Mouse (Mus musculus): Measurements from ENCODE around the gene Rap1gap. TPM values are rescaled to one million over a fixed set of nuclear protein-coding genes. Genes with fewer than 3 reads are reported as not detected.

Rap1gap gene
- polyA plus RNA-seq, 1 experiment from 2014 or later: 6.1 TPM

- peaks cover 90% of the 10 kb centered on the region for H3K36me3 ChIP-seq
- ATAC-seq (ENCODE audit: extremely low read depth, insufficient number of reproducible peaks, low FRiP score, low TSS enrichment): no peak
- no peak overlapping the region for H3K4me2 ChIP-seq
- H3K9ac ChIP-seq: no peak overlapping the region
- no peaks in the 10 kb centered on the region for H3K9me3 ChIP-seq
- no peaks in the 10 kb centered on the region for H3K27me3 ChIP-seq (replicated peaks)
- no peak overlapping the region for H3K4me3 ChIP-seq
- no peak overlapping the region for H3K27ac ChIP-seq (replicated peaks)
- no peaks in the 10 kb centered on the region for H3K4me1 ChIP-seq
Observed at GRCm38 (mm10) chr4:137646262-137646661, 18.3 kb upstream of the Rap1gap start.

GRCm38 (mm10) chr4:137647648-137648047 lies 16.9 kb upstream of the Rap1gap start:
- Histone ChIP-seq H3K9me3 (no peaks in the 10 kb centered on the region), H3K4me3 (no peak overlapping the region), H3K27ac (replicated peaks) (no peak overlapping the region), H3K4me1 (no peaks in the 10 kb centered on the region), H3K4me2 (no peak overlapping the region), H3K36me3 (peaks cover 99% of the 10 kb centered on the region), H3K9ac (no peak overlapping the region), H3K27me3 (replicated peaks) (no peaks in the 10 kb centered on the region)
- 82% methylated on average over 6 of the region's 6 CpGs for WGBS
- ATAC-seq (ENCODE audit: extremely low read depth, insufficient number of reproducible peaks, low FRiP score, low TSS enrichment): no peak

GRCm38 (mm10) chr4:137648230-137648629 lies 16.3 kb upstream of the Rap1gap start:
- no peaks in the 10 kb centered on the region for H3K4me1 ChIP-seq
- WGBS: 86% methylated on average over 9 of the region's 9 CpGs
- no peak overlapping the region for H3K27ac ChIP-seq (replicated peaks)
- H3K36me3 ChIP-seq: peaks cover 99% of the 10 kb centered on the region
- no peak overlapping the region for H3K4me3 ChIP-seq
- no peak overlapping the region for H3K4me2 ChIP-seq
- no peak overlapping the region for H3K9ac ChIP-seq
- H3K27me3 ChIP-seq (replicated peaks): no peaks in the 10 kb centered on the region
- no peaks in the 10 kb centered on the region for H3K9me3 ChIP-seq
- ATAC-seq (ENCODE audit: extremely low read depth, insufficient number of reproducible peaks, low FRiP score, low TSS enrichment): no peak

GRCm38 (mm10) chr4:137650912-137651311 lies 13.6 kb upstream of the Rap1gap start:
- H3K4me1 ChIP-seq: no peaks in the 10 kb centered on the region
- no peak overlapping the region for H3K4me3 ChIP-seq
- ATAC-seq (ENCODE audit: extremely low read depth, insufficient number of reproducible peaks, low FRiP score, low TSS enrichment): no peak
- no peak overlapping the region for H3K4me2 ChIP-seq
- H3K27me3 ChIP-seq (replicated peaks): no peaks in the 10 kb centered on the region
- WGBS: 86% methylated on average over 5 of the region's 5 CpGs
- no peak overlapping the region for H3K9ac ChIP-seq
- H3K9me3 ChIP-seq: no peaks in the 10 kb centered on the region
- H3K36me3 ChIP-seq: peaks cover 97% of the 10 kb centered on the region
- no peak overlapping the region for H3K27ac ChIP-seq (replicated peaks)

GRCm38 (mm10) chr4:137652835-137653346 lies 11.6 kb upstream of the Rap1gap start:
- peaks cover 98% of the 10 kb centered on the region for H3K36me3 ChIP-seq
- H3K9ac ChIP-seq: no peak overlapping the region
- no peaks in the 10 kb centered on the region for H3K27me3 ChIP-seq (replicated peaks)
- no peak overlapping the region for H3K4me3 ChIP-seq
- no peak overlapping the region for H3K27ac ChIP-seq (replicated peaks)
- H3K4me2 ChIP-seq: no peak overlapping the region
- H3K4me1 ChIP-seq: no peaks in the 10 kb centered on the region
- no peak for ATAC-seq (ENCODE audit: extremely low read depth, insufficient number of reproducible peaks, low FRiP score, low TSS enrichment)
- H3K9me3 ChIP-seq: no peaks in the 10 kb centered on the region
- whole genome bisulfite sequencing: 90% methylated on average over 5 of the region's 5 CpGs

GRCm38 (mm10) chr4:137655241-137656031 lies 9.1 kb upstream of the Rap1gap start:
- Histone ChIP-seq H3K9me3 (no peaks in the 10 kb centered on the region), H3K4me2 (no peak overlapping the region), H3K36me3 (peaks cover 80% of the 10 kb centered on the region), H3K27me3 (replicated peaks) (no peaks in the 10 kb centered on the region), H3K4me3 (no peak overlapping the region), H3K9ac (no peak overlapping the region), H3K27ac (replicated peaks) (no peak overlapping the region), H3K4me1 (peaks cover 4% of the 10 kb centered on the region)
- 88% methylated on average over 18 of the region's 18 CpGs for WGBS
- no peak for ATAC-seq (ENCODE audit: extremely low read depth, insufficient number of reproducible peaks, low FRiP score, low TSS enrichment)

- no peak for ATAC-seq (ENCODE audit: extremely low read depth, insufficient number of reproducible peaks, low FRiP score, low TSS enrichment)
- H3K4me2 ChIP-seq: no peak overlapping the region
- WGBS: 90% methylated on average over 8 of the region's 8 CpGs
- H3K27me3 ChIP-seq (replicated peaks): no peaks in the 10 kb centered on the region
- no peaks in the 10 kb centered on the region for H3K9me3 ChIP-seq
- H3K27ac ChIP-seq (replicated peaks): no peak overlapping the region
- H3K4me1 ChIP-seq: peaks cover 12% of the 10 kb centered on the region
- no peak overlapping the region for H3K4me3 ChIP-seq
- peaks cover 58% of the 10 kb centered on the region for H3K36me3 ChIP-seq
- H3K9ac ChIP-seq: no peak overlapping the region
Observed at GRCm38 (mm10) chr4:137657674-137658073, 6.9 kb upstream of the Rap1gap start.

GRCm38 (mm10) chr4:137659541-137659940 lies 5.0 kb upstream of the Rap1gap start:
- Histone ChIP-seq H3K4me2 (no peak overlapping the region), H3K9me3 (no peaks in the 10 kb centered on the region), H3K27ac (replicated peaks) (no peak overlapping the region), H3K36me3 (peaks cover 40% of the 10 kb centered on the region), H3K27me3 (replicated peaks) (peaks cover 16% of the 10 kb centered on the region), H3K4me3 (no peak overlapping the region), H3K4me1 (peaks cover 16% of the 10 kb centered on the region), H3K9ac (no peak overlapping the region)
- WGBS: 80% methylated on average over 4 of the region's 4 CpGs
- no peak for ATAC-seq (ENCODE audit: extremely low read depth, insufficient number of reproducible peaks, low FRiP score, low TSS enrichment)

- Histone ChIP-seq H3K9ac (no peak overlapping the region), H3K9me3 (no peaks in the 10 kb centered on the region), H3K27me3 (replicated peaks) (peaks cover 25% of the 10 kb centered on the region), H3K4me2 (no peak overlapping the region), H3K4me1 (peaks cover 21% of the 10 kb centered on the region), H3K4me3 (no peak overlapping the region), H3K27ac (replicated peaks) (peak overlapping the region; percentile 15; the same call in 1 of the 2 replicates), H3K36me3 (peaks cover 31% of the 10 kb centered on the region)
- no peak for ATAC-seq (ENCODE audit: extremely low read depth, insufficient number of reproducible peaks, low FRiP score, low TSS enrichment)
- WGBS: 59% methylated on average over 10 of the region's 10 CpGs
Observed at GRCm38 (mm10) chr4:137660364-137661077, 4.0 kb upstream of the Rap1gap start.

- WGBS: 37% methylated on average over 2 of the region's 2 CpGs
- Histone ChIP-seq H3K9me3 (no peaks in the 10 kb centered on the region), H3K27ac (replicated peaks) (no peak overlapping the region), H3K27me3 (replicated peaks) (peaks cover 30% of the 10 kb centered on the region), H3K9ac (no peak overlapping the region), H3K4me1 (peaks cover 21% of the 10 kb centered on the region), H3K4me3 (no peak overlapping the region), H3K36me3 (peaks cover 25% of the 10 kb centered on the region), H3K4me2 (no peak overlapping the region)
- ATAC-seq (ENCODE audit: extremely low read depth, insufficient number of reproducible peaks, low FRiP score, low TSS enrichment): no peak
Observed at GRCm38 (mm10) chr4:137661078-137661450, 3.5 kb upstream of the Rap1gap start.

GRCm38 (mm10) chr4:137661547-137661946 lies 3.0 kb upstream of the Rap1gap start:
- H3K27ac ChIP-seq (replicated peaks): no peak overlapping the region
- peaks cover 20% of the 10 kb centered on the region for H3K36me3 ChIP-seq
- no peak overlapping the region for H3K4me2 ChIP-seq
- H3K9me3 ChIP-seq: no peaks in the 10 kb centered on the region
- H3K4me1 ChIP-seq: peaks cover 25% of the 10 kb centered on the region
- 93% methylated on average over 6 of the region's 6 CpGs for WGBS
- peaks cover 35% of the 10 kb centered on the region for H3K27me3 ChIP-seq (replicated peaks)
- H3K4me3 ChIP-seq: no peak overlapping the region
- no peak for ATAC-seq (ENCODE audit: extremely low read depth, insufficient number of reproducible peaks, low FRiP score, low TSS enrichment)
- H3K9ac ChIP-seq: no peak overlapping the region

Data from heart, embryonic 13.5 days (tissue).